Mouse (Mus musculus) ES-Bruce4 (cell line): Measurements from ENCODE around the gene 2700049A03Rik. TPM values are rescaled to one million over a fixed set of nuclear protein-coding genes. Genes with fewer than 3 reads are reported as not detected.

Source experiments
- H3K27ac ChIP-seq: 2 replicates; pipeline ENCODE4 v1.5.1; 2012; ENCODE audit warnings: low read length, inconsistent platforms; ENCODE audit not compliant: insufficient read depth
- H3K27me3 ChIP-seq: 2 replicates; pipeline ENCODE4 v1.6.1; 2012; ENCODE audit warnings: mild to moderate bottlenecking, low read length, inconsistent platforms; ENCODE audit not compliant: control insufficient read depth, poor library complexity, insufficient read depth, severe bottlenecking
- H3K36me3 ChIP-seq: 2 replicates; pipeline ENCODE4 v1.6.1; 2012; ENCODE audit warnings: inconsistent platforms, mild to moderate bottlenecking, low read length, moderate library complexity; ENCODE audit not compliant: control insufficient read depth, poor library complexity, insufficient read depth, severe bottlenecking
- H3K4me1 ChIP-seq: one replicate; pipeline ENCODE4 v1.8.1; 2011; ENCODE audit warnings: low read length; ENCODE audit not compliant: control insufficient read depth, insufficient read depth
- H3K4me3 ChIP-seq: 2 replicates; pipeline ENCODE4 v1.5.1; 2011; ENCODE audit warnings: low read depth, mild to moderate bottlenecking, low read length
- H3K9ac ChIP-seq: 2 replicates; pipeline ENCODE4 v1.6.1; 2012; ENCODE audit warnings: low read depth, mild to moderate bottlenecking, inconsistent platforms; ENCODE audit not compliant: poor library complexity, severe bottlenecking
- H3K9me3 ChIP-seq: replicated peaks from 2 replicates; pipeline ENCODE4 v1.6.1; 2012; ENCODE audit warnings: mild to moderate bottlenecking, low read length, inconsistent platforms; ENCODE audit not compliant: control insufficient read depth, poor library complexity, insufficient read depth, severe bottlenecking
- CTCF ChIP-seq: IDR thresholded peaks from one replicate; pipeline ENCODE4 v1.8.1; 2011; ENCODE audit warnings: low read depth, low read length
- EP300 ChIP-seq: IDR thresholded peaks from 2 replicates; pipeline ENCODE4 v1.6.1; 2011; ENCODE audit warnings: low read depth, low read length; ENCODE audit not compliant: insufficient read depth
- POLR2A ChIP-seq: IDR thresholded peaks from one replicate; pipeline ENCODE4 v1.8.1; 2011; ENCODE audit warnings: low read length; ENCODE audit not compliant: insufficient read depth
- polyA plus RNA-seq: library from polyadenylated mRNA; stranded (reverse); fragments of >200 nt; gene quantifications from 2 replicates; pipeline ENCODE4 v1.2.4, GENCODE M21; 2011; ENCODE audit warnings: low read depth; ENCODE audit not compliant: missing spikeins, insufficient read depth, insufficient read length

Gene 2700049A03Rik
- polyA plus RNA-seq, 1 experiment = 36.2 TPM

GRCm38 (mm10) chr12:71222761-71223160 lies 86.1 kb downstream of the 2700049A03Rik start:
- no peak overlapping the region for H3K4me3 ChIP-seq
- H3K9me3 ChIP-seq = no peaks in the 10 kb centered on the region
- H3K27ac ChIP-seq = no peak overlapping the region
- TF ChIP-seq POLR2A (no peak), CTCF (no peak)
- H3K9ac ChIP-seq = no peak overlapping the region
- H3K36me3 ChIP-seq = peaks cover 5% of the 10 kb centered on the region; the same call in 1 of the 2 replicates
- H3K4me1 ChIP-seq = no peaks in the 10 kb centered on the region
- H3K27me3 ChIP-seq = no peaks in the 10 kb centered on the region

GRCm38 (mm10) chr12:71227769-71228168 lies 91.1 kb downstream of the 2700049A03Rik start:
- H3K9ac ChIP-seq = no peak overlapping the region
- no peak overlapping the region for H3K4me3 ChIP-seq
- no peaks in the 10 kb centered on the region for H3K27me3 ChIP-seq
- peaks cover 2% of the 10 kb centered on the region; the same call in 1 of the 2 replicates for H3K36me3 ChIP-seq
- TF ChIP-seq CTCF (no peak), POLR2A (no peak), EP300 (no peak)
- H3K27ac ChIP-seq = no peak overlapping the region
- no peaks in the 10 kb centered on the region for H3K4me1 ChIP-seq
- H3K9me3 ChIP-seq = no peaks in the 10 kb centered on the region

GRCm38 (mm10) chr12:71228925-71229649 lies 92.4 kb downstream of the 2700049A03Rik start:
- H3K27ac ChIP-seq = no peak overlapping the region

GRCm38 (mm10) chr12:71231561-71231960 lies 94.9 kb downstream of the 2700049A03Rik start:
- no peak overlapping the region for H3K4me3 ChIP-seq
- TF ChIP-seq POLR2A (no peak), EP300 (no peak), CTCF (no peak)
- H3K9me3 ChIP-seq = no peaks in the 10 kb centered on the region
- H3K36me3 ChIP-seq = peaks cover 2% of the 10 kb centered on the region; the same call in 1 of the 2 replicates
- no peak overlapping the region for H3K9ac ChIP-seq
- no peak overlapping the region for H3K27ac ChIP-seq
- no peaks in the 10 kb centered on the region for H3K27me3 ChIP-seq
- H3K4me1 ChIP-seq = no peaks in the 10 kb centered on the region

More at GRCm38 (mm10) chr12:71228925-71229649, 92.4 kb downstream of the 2700049A03Rik start:
- Histone ChIP-seq H3K27me3 (no peaks in the 10 kb centered on the region), H3K4me1 (no peaks in the 10 kb centered on the region), H3K9me3 (no peaks in the 10 kb centered on the region), H3K9ac (no peak overlapping the region), H3K4me3 (no peak overlapping the region), H3K36me3 (peaks cover 2% of the 10 kb centered on the region; the same call in 1 of the 2 replicates)
- TF ChIP-seq EP300 (no peak), POLR2A (no peak), CTCF (no peak)

GRCm38 (mm10) chr12:71233426-71233825 lies 96.8 kb downstream of the 2700049A03Rik start:
- Histone ChIP-seq H3K4me3 (no peak overlapping the region), H3K9ac (no peak overlapping the region), H3K36me3 (no peaks in the 10 kb centered on the region; the same call in 1 of the 2 replicates), H3K27me3 (no peaks in the 10 kb centered on the region), H3K9me3 (no peaks in the 10 kb centered on the region), H3K27ac (no peak overlapping the region), H3K4me1 (no peaks in the 10 kb centered on the region)
- TF ChIP-seq EP300 (no peak), POLR2A (no peak), CTCF (no peak)

- Histone ChIP-seq H3K9ac (no peak overlapping the region), H3K36me3 (no peaks in the 10 kb centered on the region; the same call in 1 of the 2 replicates), H3K9me3 (peaks cover 22% of the 10 kb centered on the region), H3K4me1 (no peaks in the 10 kb centered on the region), H3K4me3 (no peak overlapping the region), H3K27ac (no peak overlapping the region), H3K27me3 (no peaks in the 10 kb centered on the region)
- TF ChIP-seq POLR2A (no peak), EP300 (no peak), CTCF (no peak)
These were observed 100.4 kb downstream of the 2700049A03Rik start for GRCm38 (mm10) chr12:71237074-71237473.
